Mouse (Mus musculus): ENCODE measurements at regions not wholly inside any gene's neighbourhood (a gene's known extent, or its start where the extent isn't known, plus 50 kb on each side); places are given as distances from the start of the nearest gene placed in this dataset.
"Not testable (repeated sequence)": the region's sequence is repeated elsewhere in the genome, so short reads cannot be mapped to it uniquely, and the experiment has no call there.

GRCm38 (mm10) chr15:43678844-43679243, 3544.7 kb downstream of the 9330182O14Rik start:
- Histone ChIP-seq H3K27me3 (replicated peaks) (no peaks in the 10 kb centered on the region), H3K36me3 (replicated peaks in 1 of 2; ENCODE audit: control insufficient read depth in 1 of 2, insufficient read depth in 1 of 2, low read length in 1 of 2) (no peaks in the 10 kb centered on the region), H3K9me3 (replicated peaks; ENCODE audit: low read length) (no peaks in the 10 kb centered on the region), H3K4me1 (ENCODE audit: control insufficient read depth in 1 of 2, insufficient read depth in 2 of 2) (peaks cover 0 to 13% of the 10 kb centered on the region in 2 experiments; a peak in 2 of 4 replicates), H3K27ac (ENCODE audit: insufficient read depth, low read depth) (no peak overlapping the region), H3K4me2 (ENCODE audit: insufficient read depth, low read depth, poor library complexity, severe bottlenecking) (no peak overlapping the region), H3K9ac (ENCODE audit: insufficient read depth, low read depth) (no peak overlapping the region), H3K4me3 (replicated peaks in 1 of 3; ENCODE audit: low read depth in 2 of 3, low read length in 2 of 3, poor library complexity in 1 of 3) (no peak overlapping the region), H3K79me2 (replicated peaks; ENCODE audit: control insufficient read depth, extremely low read depth, insufficient read depth, poor library complexity, severe bottlenecking) (no peaks in the 10 kb centered on the region)
- TF ChIP-seq RAD21 (IDR thresholded peaks at IDR 0.05; ENCODE audit: low read depth, low read length) = no peak; the same call in 1 of the 2 replicates
- TF ChIP-seq TCF12 (IDR thresholded peaks at IDR 0.05; ENCODE audit: low read depth, low read length) = no peak
- TF ChIP-seq KAT2A (IDR thresholded peaks at IDR 0.05; ENCODE audit: insufficient replicate concordance, low read length) = no peak
- no peak for TF ChIP-seq TBP (conservative IDR thresholded peaks at IDR 0.05; ENCODE audit: low read depth, low read length)
- TF ChIP-seq ELF1 (IDR thresholded peaks at IDR 0.05; ENCODE audit: low read depth, low read length) = no peak
- TF ChIP-seq E2F4 (IDR thresholded peaks at IDR 0.05; ENCODE audit: insufficient replicate concordance, low read depth, low read length) = no peak
- TF ChIP-seq ETS1 (conservative IDR thresholded peaks at IDR 0.05; ENCODE audit: low read depth, low read length) = no peak
- no peak for TF ChIP-seq CHD1 (IDR thresholded peaks at IDR 0.05; ENCODE audit: low read depth, low read length)
- no peak for TF ChIP-seq MXI1 (IDR thresholded peaks at IDR 0.05; ENCODE audit: low read depth, low read length)
- no peak for TF ChIP-seq BHLHE40 (IDR thresholded peaks at IDR 0.05; ENCODE audit: low read depth, low read length)
- dilution Hi-C loops (cut with MboI; ENCODE audit: extremely low pct_ligation_motif_present, extremely low pct_unique_long_range_greater_than_20kb, low sequenced_read_pairs) (no loop called here), in situ Hi-C loops (cut with MboI; ENCODE audit: low pct_ligation_motif_present, low pct_unique_long_range_greater_than_20kb, low sequenced_read_pairs) (no loop called here)
- DNase-seq (ENCODE audit: extremely low read depth) = peak; percentile 31

- H3K9me3 ChIP-seq (replicated peaks; ENCODE audit: low read length) = no peaks in the 10 kb centered on the region
- TF ChIP-seq CTCF (conservative IDR thresholded peaks at IDR 0.05 in 1 of 2, IDR thresholded peaks at IDR 0.05 in 1 of 2; ENCODE audit: low read depth in 2 of 2, low read length in 2 of 2) (no peak), POLR2A (IDR thresholded peaks at IDR 0.05; ENCODE audit: low read depth, low read length) (no peak), ZKSCAN1 (IDR thresholded peaks at IDR 0.05; ENCODE audit: borderline replicate concordance, low read depth, low read length) (no peak), ZNF384 (IDR thresholded peaks at IDR 0.05; ENCODE audit: low read depth, low read length) (no peak), ZC3H11A (IDR thresholded peaks at IDR 0.05; ENCODE audit: low read depth, low read length) (no peak), E2F4 (IDR thresholded peaks at IDR 0.05; ENCODE audit: insufficient replicate concordance, low read depth, low read length) (no peak), MAFK (IDR thresholded peaks at IDR 0.05; ENCODE audit: insufficient replicate concordance, low read length) (no peak), JUN (IDR thresholded peaks at IDR 0.05; ENCODE audit: insufficient read depth, low read depth, low read length) (no peak), MAX (IDR thresholded peaks at IDR 0.05; ENCODE audit: low read length) (no peak)
- no peak for DNase-seq (ENCODE audit: extremely low read depth)
- no peak overlapping the region for H3K9ac ChIP-seq (ENCODE audit: insufficient read depth, low read depth)
- dilution Hi-C loops (cut with MboI; ENCODE audit: extremely low pct_ligation_motif_present, extremely low pct_unique_long_range_greater_than_20kb, low sequenced_read_pairs) (no loop called here), in situ Hi-C loops (cut with MboI; ENCODE audit: low pct_ligation_motif_present, low pct_unique_long_range_greater_than_20kb, low sequenced_read_pairs) (no loop called here)
- no peaks in the 10 kb centered on the region for H3K36me3 ChIP-seq (replicated peaks in 1 of 2; ENCODE audit: control insufficient read depth in 1 of 2, insufficient read depth in 1 of 2, low read length in 1 of 2)
- H3K4me3 ChIP-seq (replicated peaks in 1 of 3; ENCODE audit: low read depth in 2 of 3, low read length in 2 of 3, poor library complexity in 1 of 3) = no peak overlapping the region
- H3K79me2 ChIP-seq (replicated peaks; ENCODE audit: control insufficient read depth, extremely low read depth, insufficient read depth, poor library complexity, severe bottlenecking) = no peaks in the 10 kb centered on the region
- H3K27ac ChIP-seq (ENCODE audit: insufficient read depth, low read depth) = no peak overlapping the region
- H3K4me2 ChIP-seq (ENCODE audit: insufficient read depth, low read depth, poor library complexity, severe bottlenecking) = no peak overlapping the region
- H3K27me3 ChIP-seq (replicated peaks) = no peaks in the 10 kb centered on the region
- H3K4me1 ChIP-seq (ENCODE audit: control insufficient read depth in 1 of 2, insufficient read depth in 2 of 2) = peaks cover 0 to 22% of the 10 kb centered on the region in 2 experiments; a peak in 2 of 4 replicates
These were observed 3548.0 kb downstream of the 9330182O14Rik start for GRCm38 (mm10) chr15:43682176-43682575.

DNA sequence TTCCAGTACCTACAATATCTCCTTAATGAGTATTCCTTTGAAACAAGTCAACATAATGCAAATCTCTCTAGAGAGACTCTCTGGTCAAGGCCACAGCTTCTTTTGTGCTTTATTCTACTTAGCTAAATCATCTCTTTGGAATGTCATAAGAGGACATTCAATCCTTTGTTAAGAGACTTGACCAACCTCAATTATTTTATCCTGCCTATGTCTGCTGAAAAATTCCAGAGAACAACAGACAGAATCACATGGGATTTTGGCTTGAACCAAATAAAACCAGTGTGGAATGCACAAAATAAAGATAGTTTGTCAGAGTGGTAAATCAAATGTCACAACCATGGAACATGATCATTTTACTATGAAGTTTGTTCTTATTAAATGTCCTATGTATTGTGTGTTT, 3557.8 kb downstream of the 9330182O14Rik start:
- H3K4me3 ChIP-seq (replicated peaks in 1 of 3; ENCODE audit: low read depth in 2 of 3, low read length in 2 of 3, poor library complexity in 1 of 3); in situ Hi-C loops (cut with MboI; ENCODE audit: low pct_ligation_motif_present, low pct_unique_long_range_greater_than_20kb, low sequenced_read_pairs); H3K27me3 ChIP-seq (replicated peaks); H3K27ac ChIP-seq (ENCODE audit: insufficient read depth, low read depth); H3K9me3 ChIP-seq (replicated peaks; ENCODE audit: low read length); H3K79me2 ChIP-seq (replicated peaks; ENCODE audit: control insufficient read depth, extremely low read depth, insufficient read depth, poor library complexity, severe bottlenecking); H3K4me1 ChIP-seq (ENCODE audit: control insufficient read depth in 1 of 2, insufficient read depth in 2 of 2); H3K36me3 ChIP-seq (replicated peaks in 1 of 2; ENCODE audit: control insufficient read depth in 1 of 2, insufficient read depth in 1 of 2, low read length in 1 of 2); H3K9ac ChIP-seq (ENCODE audit: insufficient read depth, low read depth); DNase-seq (ENCODE audit: extremely low read depth); H3K4me2 ChIP-seq (ENCODE audit: insufficient read depth, low read depth, poor library complexity, severe bottlenecking); dilution Hi-C loops (cut with MboI; ENCODE audit: extremely low pct_ligation_motif_present, extremely low pct_unique_long_range_greater_than_20kb, low sequenced_read_pairs): not testable (repeated sequence)

Measured in CH12.LX (cell line).